Mouse (Mus musculus): Measurements from ENCODE around the gene Mmp15.

The Mmp15 gene

GRCm38 (mm10) chr8:95352151-95352870, at the start of gene Mmp15:
Mmp15 (plus strand) TSS chr8:95352268.
- in situ Hi-C loops (cut with MboI, MseI), result loop anchor here (5.0 kb wide), 1 partner anchor 75 kb away; no protein-coding TSS in a partner anchor

DNA sequence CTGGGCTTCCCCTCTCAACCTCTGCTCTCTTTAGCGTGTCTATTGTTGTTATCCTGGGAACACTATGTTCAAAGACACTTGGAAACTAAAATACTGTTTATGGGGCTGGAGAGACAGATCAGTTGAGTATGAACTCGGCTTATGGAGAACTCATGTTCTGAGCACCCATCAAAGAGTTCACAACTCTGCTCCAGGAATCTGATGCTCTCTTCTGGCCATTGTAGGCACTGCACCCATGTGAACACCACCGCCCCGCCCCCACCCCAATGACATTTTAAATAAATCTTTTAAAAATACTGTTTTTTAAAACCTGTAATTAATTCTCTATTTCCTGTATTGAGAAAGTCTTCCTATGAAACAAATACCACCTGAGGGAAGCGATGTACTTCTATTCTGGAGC, 49.7 kb upstream of the Mmp15 start:
- in situ Hi-C loops (cut with MboI, MseI), result no loop called here

- in situ Hi-C loops (cut with MboI, MseI), result loop anchor here (5.0 kb wide), 1 partner anchor 48 kb away; no protein-coding TSS in a partner anchor
Measured at GRCm38 (mm10) chr8:95305526-95305925, 46.5 kb upstream of the Mmp15 start.

DNA sequence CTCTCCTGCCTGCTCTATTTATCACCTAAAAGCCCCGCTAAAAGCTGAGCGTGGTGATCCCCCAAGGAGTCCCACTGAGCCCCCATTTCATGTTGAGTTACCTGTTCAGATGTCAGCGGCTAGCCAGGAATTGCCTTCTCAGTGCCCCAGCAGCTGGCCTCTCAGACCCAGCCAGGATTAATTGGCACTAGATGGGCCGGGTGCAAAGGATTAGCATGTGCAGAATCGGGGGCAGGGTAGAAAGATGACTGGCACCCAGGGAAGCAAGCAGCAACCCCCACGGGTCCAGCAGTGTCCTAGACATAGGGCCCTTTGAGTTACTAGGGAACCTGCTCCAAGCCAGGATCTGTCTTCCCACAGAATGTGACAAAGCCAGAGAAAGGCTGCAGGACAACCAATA, 45.6 kb upstream of the Mmp15 start, which contains the start of gene Cngb1:
TSS of gene Cngb1 (minus strand) at position 155 of the 400 bp plus-strand sequence.
- in situ Hi-C loops (cut with MboI, MseI), result loop anchor here (5.0 kb wide), 1 partner anchor 49 kb away; no protein-coding TSS in a partner anchor

- in situ Hi-C loops (cut with MboI, MseI), result no loop called here
Measured at GRCm38 (mm10) chr8:95310342-95310970, 41.6 kb upstream of the Mmp15 start, which contains the start of gene Tepp. Tepp (plus strand) TSS chr8:95310566.

DNA sequence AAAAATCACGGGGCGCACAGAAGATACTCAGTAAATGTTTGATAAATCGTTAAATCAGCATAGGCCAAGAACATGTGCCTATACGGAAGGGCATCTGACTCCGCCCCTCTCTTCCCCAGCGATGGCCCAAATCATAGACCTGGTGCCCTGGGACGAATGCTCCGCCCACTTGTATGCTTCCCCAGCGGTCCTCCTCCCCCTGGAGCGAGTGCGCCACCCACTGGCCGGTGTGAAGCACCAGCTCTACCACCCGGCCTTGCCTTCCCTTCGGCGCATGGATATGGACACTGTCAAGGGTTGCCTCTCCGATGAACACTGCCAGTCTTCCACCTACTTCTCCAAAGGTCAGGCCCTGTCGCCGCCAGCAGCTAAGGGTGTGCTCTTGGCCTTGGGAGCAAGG, 39.2 kb upstream of the Mmp15 start:
- in situ Hi-C loops (cut with MboI, MseI), result no loop called here

DNA sequence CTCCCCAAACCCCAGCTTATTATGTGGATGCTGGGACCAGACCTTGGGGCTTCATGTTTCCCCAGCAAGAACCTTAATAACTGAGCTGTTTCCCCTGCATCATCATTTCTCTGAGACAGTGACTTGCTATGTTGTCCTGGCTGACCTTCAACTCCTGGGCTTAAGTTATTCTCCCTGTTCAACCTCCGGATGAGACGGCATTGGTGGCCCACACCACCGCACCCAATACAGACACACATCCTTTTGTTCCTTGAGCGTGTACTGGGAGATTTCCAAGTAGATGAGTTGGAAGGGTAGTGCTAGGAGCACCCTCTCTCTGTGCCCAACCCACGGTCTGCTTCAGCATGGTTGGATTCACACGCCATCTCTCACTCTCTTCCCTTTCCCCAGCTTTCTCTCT, 38.2 kb upstream of the Mmp15 start:
- in situ Hi-C loops (cut with MboI, MseI), result no loop called here

DNA sequence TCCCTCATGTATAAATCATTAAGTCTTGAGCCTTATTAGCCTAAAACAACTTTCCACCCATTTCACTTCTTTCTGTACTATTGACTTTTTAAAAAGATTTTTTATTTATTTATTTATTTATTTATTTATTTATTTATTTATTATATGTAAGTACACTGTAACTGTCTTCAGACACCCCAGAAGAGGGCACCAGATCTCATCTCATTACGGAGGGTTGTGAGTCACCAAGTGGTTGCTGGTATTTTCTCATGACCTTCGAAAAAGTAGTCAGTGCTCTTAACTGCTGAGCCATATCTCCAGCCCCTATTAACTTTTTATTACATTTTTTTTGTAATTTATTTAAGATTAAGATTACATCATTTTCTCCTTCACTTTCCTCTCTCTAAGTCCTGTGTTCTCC, 37.4 kb upstream of the Mmp15 start:
- in situ Hi-C loops (cut with MboI, MseI), result no loop called here

DNA sequence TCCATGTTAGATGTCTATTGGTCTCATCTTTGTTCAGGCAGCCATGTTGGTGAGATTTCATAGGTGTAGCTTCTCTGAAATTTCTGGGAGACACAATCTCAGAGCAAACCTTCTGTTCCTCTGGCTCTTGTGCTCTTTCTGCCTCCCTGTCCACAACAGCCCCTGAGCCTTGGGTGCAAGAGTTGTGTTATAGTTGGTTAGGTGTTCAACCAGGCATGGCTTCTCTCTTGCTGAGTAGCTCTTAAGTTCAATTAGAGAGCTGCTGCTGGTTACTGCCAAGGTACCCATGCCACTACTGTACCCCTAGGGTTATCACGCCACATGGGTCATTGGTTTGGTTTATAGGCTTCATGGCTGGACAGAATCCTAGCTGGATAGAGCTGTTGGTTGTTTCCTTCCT, 36.7 kb upstream of the Mmp15 start:
- in situ Hi-C loops (cut with MboI, MseI), result no loop called here

DNA sequence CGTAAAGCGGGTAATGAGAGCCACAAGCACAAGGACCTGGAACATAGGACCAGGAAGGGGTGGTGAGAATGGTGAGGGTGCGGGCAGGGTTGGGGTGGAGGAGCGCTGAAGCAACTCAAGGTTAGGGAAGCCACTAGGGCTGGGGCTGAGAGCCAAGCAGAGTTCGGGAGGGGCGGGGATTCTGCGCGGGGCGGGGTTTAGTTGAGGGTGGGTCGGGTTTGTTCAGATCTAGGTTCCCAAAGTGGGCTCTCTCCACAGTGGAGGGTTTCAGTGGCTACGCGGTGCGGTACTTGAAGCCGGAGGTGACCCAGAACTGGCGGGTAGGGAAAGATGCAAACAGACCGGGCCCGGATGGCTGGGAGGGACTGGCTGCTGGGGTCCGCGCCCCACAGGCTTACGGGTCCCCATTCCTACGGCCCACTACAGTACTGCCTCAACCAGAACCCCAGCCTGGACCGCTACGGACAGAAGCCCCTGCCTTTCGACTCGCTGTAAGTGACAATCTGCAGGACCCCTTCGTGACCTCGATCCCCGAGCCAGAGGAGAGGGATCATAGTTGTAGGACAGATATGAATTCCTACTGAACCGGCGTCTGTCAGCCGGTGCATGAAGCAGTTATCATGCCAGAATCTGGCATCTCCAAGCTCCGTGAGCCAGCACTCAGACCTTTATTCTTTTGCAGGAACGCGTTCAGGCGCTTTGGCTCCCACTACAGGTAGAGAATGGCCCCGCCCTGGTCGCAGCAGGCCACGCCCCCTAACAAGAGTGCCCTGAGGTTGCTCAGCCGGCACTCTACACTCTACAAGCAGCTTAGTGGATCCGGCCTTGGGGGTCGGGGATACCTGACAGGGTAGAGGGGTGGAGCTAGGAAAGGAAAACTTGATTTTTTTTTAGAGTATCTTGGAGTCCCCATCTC, 31.6 kb upstream of the Mmp15 start:
- in situ Hi-C loops (cut with MboI, MseI), result no loop called here

DNA sequence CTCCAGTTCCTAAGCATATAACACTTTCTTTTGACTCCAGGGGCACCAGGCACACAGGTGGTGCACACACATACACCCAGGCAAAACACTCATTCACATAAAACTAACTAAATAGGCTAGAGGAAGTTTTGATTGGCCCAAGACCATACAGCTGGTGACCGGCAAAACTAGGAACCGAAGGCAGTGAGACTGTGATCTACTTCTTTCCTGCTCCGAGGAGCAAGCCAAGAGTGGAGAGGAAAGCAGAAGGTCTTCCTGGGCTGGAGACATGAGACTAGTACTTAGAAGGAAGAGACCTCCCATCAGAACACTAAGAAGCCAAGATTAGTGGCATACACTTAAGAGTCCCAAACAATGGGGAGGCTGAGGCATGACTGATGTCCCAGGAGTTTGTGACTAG, 28.9 kb upstream of the Mmp15 start:
- in situ Hi-C loops (cut with MboI, MseI), result no loop called here

DNA sequence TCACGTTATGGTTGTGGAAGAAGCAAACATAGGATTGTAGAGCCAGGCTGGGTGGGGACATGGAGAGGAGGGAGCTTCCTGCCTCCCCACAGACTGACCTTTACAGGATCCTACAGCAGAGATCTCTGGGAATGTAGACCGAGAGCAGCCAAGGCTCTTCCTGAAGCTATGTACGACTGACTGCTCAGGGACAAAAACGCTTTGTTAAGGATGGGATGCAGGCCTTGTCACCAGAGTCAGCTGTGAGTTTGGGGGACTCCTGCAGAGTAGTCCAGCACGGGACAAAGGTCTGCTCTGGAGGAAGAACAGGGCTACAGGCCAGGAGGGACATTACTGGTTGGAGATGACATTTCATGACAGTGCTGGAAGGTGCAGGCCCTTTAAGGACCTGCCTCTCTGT, 27.4 kb upstream of the Mmp15 start:
- in situ Hi-C loops (cut with MboI, MseI), result no loop called here

GRCm38 (mm10) chr8:95326822-95327221, 25.2 kb upstream of the Mmp15 start:
- in situ Hi-C loops (cut with MboI, MseI), result no loop called here

- in situ Hi-C loops (cut with MboI, MseI), result no loop called here
Measured at GRCm38 (mm10) chr8:95327866-95328465, 24.1 kb upstream of the Mmp15 start.

GRCm38 (mm10) chr8:95330367-95330766, 21.7 kb upstream of the Mmp15 start:
- in situ Hi-C loops (cut with MboI, MseI), result loop anchor here (5.0 to 10.0 kb wide), 2 partner anchors 78 to 94 kb away; no protein-coding TSS in a partner anchor

DNA sequence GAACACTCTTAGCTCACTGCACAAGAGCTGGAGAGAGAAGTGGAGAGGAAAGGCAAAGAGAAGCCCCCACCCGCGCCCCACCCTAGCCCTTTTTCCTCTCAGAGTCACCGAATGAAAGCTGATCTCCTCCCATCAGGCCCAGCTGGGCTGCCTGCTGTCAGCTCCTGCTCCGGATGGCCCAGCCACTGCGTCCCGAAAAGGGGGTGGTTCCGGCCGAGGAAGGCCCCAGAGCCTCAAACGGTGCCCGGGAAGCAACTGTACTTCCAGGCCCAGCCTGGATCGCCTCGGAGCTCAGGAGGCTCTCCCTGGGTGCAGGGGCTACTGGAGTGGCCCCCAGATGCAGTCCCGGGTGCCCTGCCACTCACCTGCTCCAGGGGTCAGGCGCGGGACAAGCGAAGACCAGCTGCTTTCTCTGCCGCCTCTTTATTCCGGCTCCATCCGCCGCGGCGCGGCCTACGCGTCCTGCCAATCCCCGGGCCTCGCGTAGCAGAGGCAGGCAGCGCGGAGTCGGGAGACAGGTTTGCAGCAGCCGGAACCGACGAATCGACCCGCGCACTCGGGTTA, 20.8 kb upstream of the Mmp15 start:
- in situ Hi-C loops (cut with MboI, MseI), result loop anchor here (5.0 to 10.0 kb wide), 2 partner anchors 79 to 94 kb away; no protein-coding TSS in a partner anchor

GRCm38 (mm10) chr8:95331720-95332436, 20.2 kb upstream of the Mmp15 start, which contains the start of the genes Zfp319 and Usb1:
Zfp319 (minus strand) TSS chr8:95331950.
Usb1 (plus strand) TSS chr8:95332284.
- in situ Hi-C loops (cut with MboI, MseI), result loop anchor here (5.0 to 10.0 kb wide), 2 partner anchors 80 to 93 kb away; no protein-coding TSS in a partner anchor

DNA sequence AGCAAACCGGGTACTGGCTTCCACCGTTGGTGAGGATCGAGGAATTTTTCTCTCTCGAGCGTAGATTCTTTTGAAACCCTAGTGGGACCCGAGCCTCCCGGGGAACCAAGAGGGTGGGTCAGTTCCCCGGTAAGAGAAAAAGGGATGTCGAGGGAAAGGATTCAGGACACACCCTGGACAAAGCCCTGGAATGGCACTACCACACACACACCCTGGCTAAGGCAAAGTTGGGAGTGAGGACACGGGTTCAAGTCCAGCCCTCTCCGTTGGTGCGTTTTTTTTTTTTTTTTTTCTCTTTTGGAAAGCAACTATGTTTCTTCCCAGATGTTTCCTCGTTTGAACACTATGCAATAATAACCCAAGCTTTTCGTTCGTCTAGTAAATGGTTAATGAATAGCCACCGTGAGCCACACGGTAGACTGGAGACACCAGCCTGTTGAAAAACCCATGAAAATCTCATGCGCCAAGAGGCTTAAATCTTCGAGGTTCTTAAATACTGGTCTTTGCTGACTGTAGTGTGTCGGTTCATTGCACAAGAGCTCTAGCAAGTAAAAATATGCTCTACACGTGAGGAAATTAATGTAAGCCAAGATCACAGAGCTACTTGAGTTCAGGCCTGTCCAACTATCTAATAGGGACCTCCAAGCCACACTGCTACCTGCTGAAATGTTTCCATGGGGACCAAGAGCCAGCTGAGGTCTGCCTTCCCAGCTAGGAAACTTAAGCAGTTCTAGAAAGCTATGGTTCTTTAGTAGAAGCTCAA, 19.4 kb upstream of the Mmp15 start:
- in situ Hi-C loops (cut with MboI, MseI), result loop anchor here (5.0 to 10.0 kb wide), 2 partner anchors 80 to 92 kb away; no protein-coding TSS in a partner anchor

DNA sequence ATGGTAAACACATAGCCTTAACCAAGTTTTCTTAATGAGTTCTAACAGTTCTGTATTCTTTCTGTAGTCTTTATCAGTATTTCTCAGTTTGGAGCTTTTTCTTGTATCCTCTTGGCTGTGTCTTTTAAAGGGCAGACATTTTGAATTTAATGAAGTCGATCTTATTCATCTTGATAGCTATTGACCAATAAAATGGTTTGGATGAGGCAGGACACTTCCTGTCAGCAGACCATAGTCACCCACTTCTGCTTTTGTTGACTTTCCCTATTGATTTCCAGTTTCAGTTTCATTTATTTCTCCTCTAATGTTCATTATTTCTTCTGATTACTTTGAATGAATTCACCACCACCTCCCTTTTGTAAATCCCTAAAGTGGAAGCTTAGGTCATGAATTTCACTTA, 16.4 kb upstream of the Mmp15 start:
- in situ Hi-C loops (cut with MboI, MseI), result loop anchor here (10.0 kb wide), 1 partner anchor 89 kb away; no protein-coding TSS in a partner anchor
